Mouse (Mus musculus) ES-E14 (cell line): ENCODE results near the gene Arap1. TPM values are rescaled to one million over a fixed set of nuclear protein-coding genes. Genes with fewer than 3 reads are reported as not detected.

ENCODE experiments used
- DNase-seq: peaks from one replicate; pipeline ENCODE4 v3.0.0-alpha.2; 2013; ENCODE audit warnings: low read depth, low spot score
- H3K27ac ChIP-seq: 2 replicates; pipeline ENCODE4 v1.5.1; 2012; ENCODE audit warnings: low read depth, mild to moderate bottlenecking, low read length, moderate library complexity, mixed read lengths; ENCODE audit not compliant: poor library complexity, insufficient read depth, severe bottlenecking
- H3K36me3 ChIP-seq: 2 replicates; pipeline ENCODE4 v1.6.1; 2012; ENCODE audit warnings: mild to moderate bottlenecking, low read length, moderate library complexity, mixed read lengths; ENCODE audit not compliant: control insufficient read depth, poor library complexity, insufficient read depth, severe bottlenecking
- H3K4me1 ChIP-seq, 2 experiments: fragments of 150-350 bp in 1 of 2; sonication (generic) in 1 of 2; 2 replicates each; pipeline ENCODE4 v1.6.1; 2012; ENCODE audit warnings: low read length in 2 of 2, mild to moderate bottlenecking in 1 of 2, mixed read lengths in 1 of 2; ENCODE audit not compliant: control insufficient read depth in 2 of 2, insufficient read depth in 2 of 2, poor library complexity in 1 of 2
- H3K4me3 ChIP-seq, 2 experiments: fragments of 150-350 bp in 1 of 2; sonication (generic) in 1 of 2; 2 replicates each; pipeline ENCODE4 v1.5.1; 2012; ENCODE audit warnings: low read length in 2 of 2, low read depth in 1 of 2, mild to moderate bottlenecking in 1 of 2, mixed read lengths in 1 of 2; ENCODE audit not compliant: insufficient read depth in 1 of 2, poor library complexity in 1 of 2, severe bottlenecking in 1 of 2
- H3K9ac ChIP-seq: 2 replicates; pipeline ENCODE4 v1.6.1; 2012; ENCODE audit warnings: low read depth, mild to moderate bottlenecking, low read length, mixed read lengths; ENCODE audit not compliant: poor library complexity, insufficient read depth, severe bottlenecking
- H3K9me3 ChIP-seq: fragments of 150-350 bp; sonication (generic); 2 replicates; pipeline ENCODE4 v1.6.1; 2012; ENCODE audit warnings: low read depth, mild to moderate bottlenecking, low read length; ENCODE audit not compliant: control insufficient read depth, insufficient read depth
- CHD2 ChIP-seq: IDR thresholded peaks from 2 replicates; pipeline ENCODE4 v1.6.1; 2014; ENCODE audit warnings: mild to moderate bottlenecking, low read depth, low read length, inconsistent platforms
- HCFC1 ChIP-seq: IDR thresholded peaks from 2 replicates; pipeline ENCODE4 v1.6.1; 2012; ENCODE audit warnings: low read length, inconsistent platforms, borderline replicate concordance; ENCODE audit not compliant: insufficient read depth
- MAFK ChIP-seq: IDR thresholded peaks from 2 replicates; pipeline ENCODE4 v1.6.1; 2014; ENCODE audit warnings: mild to moderate bottlenecking, low read depth, low read length, inconsistent platforms; ENCODE audit not compliant: insufficient read depth
- ZC3H11A ChIP-seq: IDR thresholded peaks from 2 replicates; pipeline ENCODE4 v1.6.1; 2012; ENCODE audit warnings: low read depth, mild to moderate bottlenecking, inconsistent platforms, low read length, borderline replicate concordance
- ZNF384 ChIP-seq: IDR thresholded peaks from 2 replicates; pipeline ENCODE4 v1.6.1; 2012; ENCODE audit warnings: low read depth, low read length, inconsistent platforms
- in situ Hi-C, 2 experiments: fragments of 600-800 bp; cut with MboI; formaldehyde crosslinking; loops; one replicate each; pipeline ENCODE4 v1.15.1; 2025; ENCODE audit warnings: low sequenced_read_pairs in 2 of 2, inconsistent platforms in 1 of 2; ENCODE audit not compliant: unreplicated experiment in 2 of 2
- total RNA-seq: library from RNA; depleted of rRNA; stranded (reverse); fragments of 300-350 nt; gene quantifications from 2 replicates; pipeline ENCODE4 v1.2.3, GENCODE M21; 2012

The Arap1 gene
- total RNA-seq, 1 experiment: 32.2 TPM

DNA sequence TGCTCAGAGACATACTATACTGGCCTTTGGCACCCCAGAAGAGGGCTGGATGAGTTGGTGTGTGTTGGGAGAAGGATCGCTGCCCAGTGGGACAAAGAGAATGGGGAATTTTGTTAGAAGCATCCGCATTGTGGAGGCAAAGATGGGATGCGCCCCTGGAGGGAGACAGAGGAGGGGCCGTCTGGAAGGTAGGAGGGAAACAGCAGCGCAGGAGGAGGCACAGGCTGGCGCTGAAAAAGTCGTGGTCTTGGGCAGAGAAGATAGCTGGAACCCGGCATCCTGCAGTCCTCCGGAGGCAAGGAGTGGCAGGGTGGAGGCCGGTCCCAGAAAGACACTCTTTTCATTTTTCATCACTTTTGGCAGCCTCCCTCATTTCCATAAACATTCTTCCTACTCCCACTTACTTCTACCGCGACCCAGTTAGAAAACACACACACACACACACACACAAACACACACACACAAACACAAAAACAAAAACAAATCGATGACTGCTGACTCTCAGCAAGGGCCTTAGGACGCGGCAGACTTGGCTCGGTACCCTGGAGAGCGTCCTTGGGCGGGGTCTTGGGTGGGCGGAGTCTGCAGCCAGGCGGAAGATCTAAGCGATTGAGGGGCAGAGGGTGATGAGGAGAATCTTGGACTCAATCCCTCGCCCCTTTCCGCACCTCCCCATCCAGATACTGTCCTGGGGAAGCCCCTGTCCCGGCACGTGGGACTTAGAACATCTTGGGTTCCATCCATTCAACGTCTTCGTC is 71.3 kb downstream of the Arap1 start:
- in situ Hi-C loops: no loop called here
- Histone ChIP-seq H3K9me3 (no peaks in the 10 kb centered on the region), H3K27ac (no peak overlapping the region), H3K4me3 (no peak overlapping the region), H3K9ac (no peak overlapping the region), H3K36me3 (no peaks in the 10 kb centered on the region; the same call in 1 of the 2 replicates), H3K4me1 (peaks cover 0 to 13% of the 10 kb centered on the region in 2 experiments; a peak in 1 of 4 replicates)
- peak; percentile 55 for DNase-seq
- no peak for TF ChIP-seq CHD2
- TF ChIP-seq HCFC1: no peak
- no peak for TF ChIP-seq ZNF384
- no peak for TF ChIP-seq MAFK
- TF ChIP-seq ZC3H11A: no peak

- no peaks in the 10 kb centered on the region for H3K36me3 ChIP-seq
- no peaks in the 10 kb centered on the region for H3K9me3 ChIP-seq
- H3K4me3 ChIP-seq: no peak within 1 kb of the TSS
- H3K27ac ChIP-seq: no peak within 1 kb of the TSS
- DNase-seq: no peak
- in situ Hi-C loops: no loop called here
- H3K4me1 ChIP-seq: peaks cover 0 to 2% of the 10 kb centered on the region in 2 experiments; a peak in 1 of 4 replicates
- TF ChIP-seq CHD2: no peak
- TF ChIP-seq ZNF384: no peak
- no peak for TF ChIP-seq HCFC1
- no peak for TF ChIP-seq MAFK
- no peak for TF ChIP-seq ZC3H11A
- no peak within 1 kb of the TSS for H3K9ac ChIP-seq
These were observed 73.7 kb downstream of the Arap1 start, which contains the start of gene Pde2a for GRCm38 (mm10) chr7:101421529-101421928. Gene Pde2a, plus strand, starts transcription at chr7:101421691.

DNA sequence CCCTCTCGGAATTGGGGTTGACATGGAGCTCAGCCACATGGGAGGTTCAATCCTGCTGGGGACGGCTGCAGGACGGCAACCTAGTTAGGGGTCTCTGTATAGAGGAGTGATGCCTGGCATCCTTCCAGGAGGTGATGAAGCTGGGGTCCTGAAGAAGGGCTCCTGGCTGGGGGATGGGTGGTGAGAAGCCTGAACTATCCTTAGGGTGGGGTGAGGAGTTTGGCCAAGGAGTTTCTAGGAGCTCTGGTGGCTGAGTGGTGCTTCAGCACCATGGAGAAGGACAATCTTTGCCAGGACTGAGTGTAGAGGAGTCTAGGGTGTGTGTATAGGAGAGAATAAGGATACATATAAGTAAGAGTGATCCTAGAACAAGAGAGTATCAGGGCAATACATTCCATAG is 74.2 kb downstream of the Arap1 start:
- H3K36me3 ChIP-seq: no peaks in the 10 kb centered on the region
- TF ChIP-seq MAFK (no peak), CHD2 (no peak), ZC3H11A (no peak), HCFC1 (no peak), ZNF384 (no peak)
- no peak overlapping the region for H3K4me3 ChIP-seq
- no peaks in the 10 kb centered on the region for H3K9me3 ChIP-seq
- in situ Hi-C loops: no loop called here
- no peak overlapping the region for H3K9ac ChIP-seq
- DNase-seq: peak; percentile 31
- no peak overlapping the region for H3K27ac ChIP-seq
- peaks cover 0 to 2% of the 10 kb centered on the region in 2 experiments; a peak in 1 of 4 replicates for H3K4me1 ChIP-seq

GRCm38 (mm10) chr7:101422646-101423045 is 74.8 kb downstream of the Arap1 start:
- DNase-seq: no peak
- Histone ChIP-seq H3K27ac (no peak overlapping the region), H3K9me3 (no peaks in the 10 kb centered on the region), H3K9ac (no peak overlapping the region), H3K4me1 (peaks cover 0 to 2% of the 10 kb centered on the region in 2 experiments; a peak in 1 of 4 replicates), H3K36me3 (no peaks in the 10 kb centered on the region), H3K4me3 (no peak overlapping the region)
- in situ Hi-C loops: no loop called here
- TF ChIP-seq CHD2 (no peak), ZNF384 (no peak)
